Mouse (Mus musculus) layer of hippocampus, postnatal 10 days (tissue): ENCODE results near the gene Gm15217. TPM values are rescaled to one million over a fixed set of nuclear protein-coding genes. Genes with fewer than 3 reads are reported as not detected.
A peak's percentile ranks its signal among the peaks of the same experiment; 100 is the strongest.

Experiments used
- DNase-seq, 2 experiments: peaks; one replicate each; pipeline ENCODE4 v3.0.0; 2021; ENCODE audit warnings: low spot score in 2 of 2
- total RNA-seq, 2 experiments: library from RNA; stranded (reverse); gene quantifications; 2 replicates each; pipeline ENCODE4 v1.2.3; 2021

The Gm15217 gene
- total RNA-seq, 2 experiments from 2014 or later: not detected

DNA sequence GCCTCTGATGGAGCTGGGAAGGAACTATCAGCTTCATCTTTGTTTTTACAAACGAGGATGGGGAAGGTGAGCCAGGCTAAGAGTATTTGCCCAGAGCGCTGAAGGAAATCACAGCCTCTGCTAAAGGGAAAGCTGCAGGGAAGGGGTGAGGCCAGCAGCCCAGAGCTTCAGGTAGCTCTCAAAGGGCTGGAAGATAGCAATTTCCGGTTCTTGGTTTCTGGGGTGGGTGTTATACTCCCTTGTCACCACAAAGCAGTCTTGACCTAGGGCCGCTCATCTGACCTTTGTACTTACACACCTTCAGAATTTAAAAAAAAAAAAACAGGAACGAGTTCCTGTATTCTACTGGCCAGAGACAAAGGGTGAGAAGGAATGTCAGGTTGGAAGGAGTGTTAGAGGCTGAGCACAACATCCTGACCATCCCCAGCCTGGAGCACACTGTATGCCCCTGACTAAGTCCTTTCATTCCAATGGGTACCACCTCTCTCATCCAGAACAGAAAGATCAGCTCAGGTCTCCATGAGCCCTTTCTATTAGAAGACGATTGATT, 12.5 kb downstream of the Gm15217 start:
- DNase-seq: no peak

DNA sequence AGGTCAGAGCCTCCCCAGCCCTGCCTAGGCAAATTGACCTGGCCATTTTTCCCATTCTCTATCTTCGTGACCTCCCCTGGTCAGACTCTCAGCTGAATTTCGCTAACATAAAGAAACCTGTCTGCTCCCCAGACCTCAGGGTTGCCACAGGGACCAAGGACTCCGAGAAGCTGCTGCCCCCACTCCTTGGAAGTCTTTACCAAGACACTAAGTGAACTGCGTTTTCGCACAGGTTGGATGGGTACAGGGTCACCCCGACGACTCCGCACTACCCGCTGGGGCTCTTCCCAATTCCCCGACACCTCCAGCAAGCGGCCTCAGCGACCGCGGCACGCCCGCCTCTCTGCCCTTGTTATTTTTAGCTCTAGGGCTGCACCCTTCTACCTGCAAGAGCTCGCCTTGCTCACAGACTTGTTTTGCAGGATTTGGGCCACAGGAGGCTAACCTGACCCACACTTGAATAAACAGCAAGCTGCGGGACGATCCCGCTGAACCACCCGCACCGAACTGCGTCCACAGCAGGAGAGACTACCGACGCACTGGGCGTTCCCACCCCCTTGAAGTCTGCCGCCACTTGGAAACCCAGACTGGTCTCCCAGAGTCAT, 19.0 kb downstream of the Gm15217 start:
- DNase-seq: no peak

DNA sequence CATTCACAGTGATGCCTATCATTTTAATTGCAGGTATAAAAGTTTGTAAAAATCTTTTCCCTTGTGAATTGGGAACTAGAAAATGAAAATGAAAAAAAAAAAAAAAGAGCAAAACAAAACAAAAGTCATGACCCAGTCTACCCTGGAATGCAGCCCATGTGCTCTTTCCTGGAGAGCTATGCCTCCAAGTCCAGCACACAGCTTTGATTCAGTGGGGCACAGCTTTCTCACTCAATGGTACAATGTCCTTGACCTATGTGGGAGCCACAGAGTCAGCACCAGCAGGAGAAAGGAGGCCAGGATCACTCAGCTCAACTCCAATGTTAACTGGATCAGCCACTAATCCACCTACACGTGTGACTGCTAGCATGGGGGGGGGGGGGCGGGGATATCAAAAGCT, 20.7 kb downstream of the Gm15217 start:
- DNase-seq: no peak

DNA sequence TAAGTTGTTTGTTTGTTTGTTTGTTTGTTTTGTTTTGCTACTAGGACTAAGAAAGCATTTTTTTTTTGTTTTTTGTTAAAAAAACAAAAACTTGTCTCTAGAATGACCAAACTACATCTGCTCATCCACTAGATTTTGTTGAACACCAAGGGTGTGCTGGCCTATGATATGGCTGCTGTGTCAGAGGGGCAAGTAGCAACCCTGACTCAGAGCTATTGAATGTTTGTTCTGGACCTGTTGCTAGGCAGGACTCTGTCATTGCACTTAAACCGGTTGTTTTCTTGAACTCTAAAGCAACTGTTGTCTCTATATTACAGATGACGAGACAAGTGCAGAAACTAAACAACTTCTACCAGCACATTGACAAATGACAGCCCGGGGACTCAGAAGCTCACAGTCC, 29.1 kb downstream of the Gm15217 start:
- DNase-seq: no peak

DNA sequence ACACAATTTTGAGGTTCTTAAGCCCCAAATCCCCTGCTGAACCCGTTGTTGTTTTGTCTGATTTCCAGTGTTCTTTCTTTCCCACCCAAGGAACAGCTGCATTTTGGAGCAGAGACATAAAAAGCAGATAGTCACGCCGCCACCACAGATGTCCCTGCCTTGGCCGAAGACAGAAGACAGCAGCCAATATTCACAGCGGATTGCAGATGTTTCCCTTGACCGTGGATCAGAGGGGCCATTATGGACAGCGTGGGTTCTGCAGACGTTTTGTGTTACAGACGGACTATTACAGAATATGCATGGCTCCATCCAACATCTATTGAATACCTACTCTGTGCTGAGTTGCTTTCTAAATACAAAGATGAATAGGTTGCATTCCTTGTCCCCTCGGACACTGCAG, 29.8 kb downstream of the Gm15217 start:
- peak in 1 of 2 experiments; percentile 23 for DNase-seq

DNA sequence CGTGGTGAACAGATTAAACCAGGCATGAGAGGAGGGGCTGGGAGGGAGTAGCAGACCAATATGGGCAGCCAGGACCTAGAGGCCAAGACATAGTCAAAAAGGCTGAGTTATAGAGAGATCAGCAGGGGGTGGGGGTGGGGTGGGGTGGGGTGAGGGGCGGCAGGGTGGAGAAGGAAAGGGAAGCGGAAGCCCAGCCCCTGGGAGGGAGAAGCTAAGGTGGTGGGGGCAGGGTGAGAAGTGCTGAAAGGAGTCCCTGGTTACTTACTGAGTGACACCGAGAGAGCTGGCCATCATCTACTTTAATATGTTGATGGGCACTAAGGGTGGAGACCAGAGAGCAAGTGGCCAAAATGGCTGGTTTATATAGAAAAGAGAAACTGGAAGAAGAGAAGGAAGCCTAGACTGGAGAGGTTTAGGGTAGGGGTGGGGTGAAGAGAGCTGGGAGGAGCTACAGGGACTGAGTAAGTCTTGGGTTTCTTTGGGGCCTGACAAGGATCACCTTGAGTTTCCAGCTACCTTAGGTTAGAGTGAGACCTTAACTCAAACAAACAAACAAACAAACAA, 31.4 kb downstream of the Gm15217 start:
- no peak for DNase-seq

DNA sequence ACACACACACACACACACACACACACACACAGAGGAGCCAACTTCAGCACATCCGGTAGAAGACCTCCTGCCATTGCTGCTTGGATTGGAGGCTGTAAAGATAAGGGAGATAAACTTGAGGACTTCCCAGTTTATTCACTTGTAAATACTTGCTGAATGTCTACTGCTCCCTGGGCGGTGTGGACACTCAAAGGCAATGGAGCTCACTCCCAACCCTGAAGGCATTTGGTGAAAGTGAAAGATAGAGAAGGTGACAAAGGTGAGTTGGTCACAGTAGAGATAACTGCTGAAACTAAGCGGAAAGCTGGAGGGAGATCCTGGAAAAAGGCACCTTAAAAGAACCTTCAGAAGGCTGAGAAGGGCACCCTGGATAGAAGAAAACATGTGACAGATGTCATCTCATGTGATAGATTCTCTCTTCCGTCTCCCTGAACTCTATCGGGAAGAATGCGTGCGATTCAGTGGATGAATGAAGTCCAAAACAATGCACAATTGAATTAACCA, 33.3 kb downstream of the Gm15217 start:
- no peak for DNase-seq

DNA sequence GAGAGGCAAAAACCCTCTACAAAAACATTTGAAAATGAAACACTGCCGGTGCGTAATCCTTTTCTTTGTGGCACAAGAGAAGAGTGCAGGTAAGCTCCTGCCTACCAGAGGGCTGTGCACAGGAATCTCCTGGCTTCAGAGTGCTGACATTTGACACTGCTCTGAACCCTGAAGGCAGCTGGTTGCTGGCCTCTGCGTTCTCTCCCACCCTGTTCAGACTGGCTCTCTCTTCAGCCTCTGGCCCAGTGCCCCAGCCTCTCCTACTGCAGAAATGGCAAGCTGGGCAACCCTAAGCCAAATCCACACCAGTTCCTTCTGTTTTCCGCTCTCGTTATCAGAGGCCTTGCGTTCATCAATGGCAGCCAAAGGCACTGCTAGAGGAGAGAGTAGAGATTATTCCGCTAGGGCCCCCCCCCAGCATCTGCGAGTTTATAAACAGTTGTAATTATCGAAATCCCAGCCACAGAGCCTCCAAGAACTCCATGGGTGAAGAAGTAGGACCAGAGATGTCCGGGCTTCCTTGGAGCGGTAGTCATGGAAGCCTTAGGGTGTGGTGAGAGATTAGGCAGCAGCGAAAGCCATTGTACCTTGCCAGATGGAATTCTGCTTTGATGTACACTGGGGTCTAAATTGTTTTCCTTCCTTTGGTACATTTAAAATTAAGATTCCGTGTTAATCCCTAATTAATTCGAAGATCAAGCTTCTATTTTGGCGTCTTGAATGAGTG, 39.3 kb downstream of the Gm15217 start:
- peak in 1 of 2 experiments; percentile 6 for DNase-seq

DNA sequence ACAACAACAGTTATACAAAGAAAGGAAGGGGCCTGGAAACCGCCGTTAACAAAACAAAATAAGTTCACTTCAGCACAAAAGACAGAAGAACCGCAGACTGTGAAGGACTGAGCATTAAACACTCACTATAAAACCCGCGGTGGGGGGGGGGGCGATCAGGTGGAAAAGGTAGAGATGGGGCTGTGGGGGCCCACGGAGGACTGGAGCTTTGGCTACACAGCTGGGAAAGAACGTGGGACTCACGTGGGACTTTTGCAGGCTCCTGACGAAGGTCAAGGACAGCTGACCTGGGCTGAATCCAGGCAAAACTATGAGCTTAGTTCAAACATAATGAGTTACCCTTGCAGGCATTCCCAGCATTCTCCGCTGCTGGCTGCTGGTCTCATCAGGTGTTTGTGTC, 40.1 kb downstream of the Gm15217 start:
- DNase-seq: no peak

DNA sequence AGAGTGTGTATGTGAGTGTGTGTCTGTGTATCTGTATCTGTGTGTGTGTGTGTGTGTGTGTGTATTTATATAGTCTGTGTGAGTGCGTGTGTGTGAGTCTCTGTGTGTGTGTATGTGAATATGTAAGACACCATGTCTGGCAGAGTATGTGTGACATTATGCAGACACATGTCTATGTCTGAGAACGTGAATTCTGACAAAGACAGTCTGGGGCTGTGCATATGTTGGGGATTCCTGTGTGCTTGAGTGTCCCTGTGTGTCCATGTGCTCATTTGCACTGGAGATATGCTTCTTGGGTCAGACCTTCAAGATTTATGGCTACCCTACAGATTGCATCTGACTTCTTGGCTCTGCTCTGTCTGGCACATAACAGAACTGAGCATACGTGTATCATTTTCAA, 42.6 kb downstream of the Gm15217 start:
- DNase-seq: no peak

DNA sequence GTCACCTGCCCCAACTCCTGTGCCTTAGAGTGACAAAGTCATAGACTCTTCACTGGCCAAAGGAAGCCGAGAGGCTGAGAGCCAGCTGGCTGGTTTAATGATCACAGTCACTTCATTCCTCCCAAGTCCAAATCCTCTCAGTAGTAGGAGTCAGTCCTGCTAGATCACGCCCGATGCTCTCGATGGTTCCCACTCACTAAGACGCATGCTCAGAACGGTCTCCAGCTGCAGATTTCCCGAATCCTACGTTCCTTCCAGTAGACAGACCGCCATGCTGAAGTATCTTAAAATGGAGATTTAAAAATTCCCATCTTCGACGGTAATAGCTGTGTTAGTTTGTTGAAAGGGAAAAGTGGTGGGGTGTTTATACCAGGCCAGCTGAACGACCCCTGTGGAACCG, 48.0 kb downstream of the Gm15217 start:
- no peak for DNase-seq

DNA sequence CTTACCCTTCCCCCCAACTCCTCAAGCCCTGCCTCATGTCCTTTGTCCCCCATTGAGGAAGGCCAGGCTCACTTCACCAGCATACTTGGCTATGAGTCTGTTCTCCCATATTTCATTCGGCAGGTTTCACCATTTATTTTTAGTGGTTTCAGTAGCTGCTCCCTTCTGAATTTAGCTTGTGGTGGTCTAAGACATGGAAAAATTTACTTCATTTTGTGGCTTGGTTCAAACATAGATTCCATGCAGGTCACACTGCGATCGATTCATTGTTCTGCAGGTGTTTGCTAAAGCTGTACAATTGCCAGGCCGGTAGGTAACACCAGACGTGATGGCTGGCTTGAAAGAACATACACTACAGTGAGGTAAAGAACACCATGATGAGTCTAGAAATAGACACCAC, 51.0 kb downstream of the Gm15217 start:
- DNase-seq: no peak

Other genes with a start within 250 kb of the Gm15217 start
- gene Bmp4, start 11.3 kb downstream of the Gm15217 start, total RNA-seq: 10 to 100 TPM in 1 of 2 experiments, 1 to 10 TPM in 1; 6.5 to 12.4 TPM